Mouse (Mus musculus) kidney, postnatal 4 days (tissue): ENCODE measurements around the gene Rps12-ps3.

ENCODE experiments used
- DNase-seq, 2 experiments: peaks; one replicate each; pipeline ENCODE4 v3.0.0; 2021; ENCODE audit warnings: mixed read lengths in 2 of 2

The Rps12-ps3 gene

GRCm38 (mm10) chr19:59321990-59322389 lies at the start of gene Rps12-ps3:
Rps12-ps3 (plus strand) TSS chr19:59322290.
- no peak for DNase-seq

GRCm38 (mm10) chr19:59273190-59273589 lies 48.9 kb upstream of the Rps12-ps3 start:
- DNase-seq, result no peak

DNA sequence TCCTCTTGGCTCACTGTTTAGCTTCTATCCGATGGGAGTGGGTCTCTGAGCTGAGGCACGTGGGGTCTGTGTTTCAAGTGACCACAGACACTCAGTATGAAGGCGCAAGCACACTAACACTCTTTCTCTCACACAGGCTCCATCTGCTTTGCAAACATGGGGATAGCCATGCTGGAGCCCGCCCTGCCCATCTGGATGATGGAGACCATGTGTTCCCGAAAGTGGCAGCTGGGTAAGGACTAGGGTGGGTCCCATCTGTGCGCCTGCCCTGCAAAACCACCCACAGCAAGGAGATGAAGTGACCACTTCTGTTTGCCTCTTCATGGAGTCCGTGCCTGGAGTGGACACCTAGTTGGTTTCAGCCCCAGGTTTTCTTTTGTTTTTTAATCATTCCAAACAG lies 45.7 kb upstream of the Rps12-ps3 start:
- DNase-seq, result no peak

DNA sequence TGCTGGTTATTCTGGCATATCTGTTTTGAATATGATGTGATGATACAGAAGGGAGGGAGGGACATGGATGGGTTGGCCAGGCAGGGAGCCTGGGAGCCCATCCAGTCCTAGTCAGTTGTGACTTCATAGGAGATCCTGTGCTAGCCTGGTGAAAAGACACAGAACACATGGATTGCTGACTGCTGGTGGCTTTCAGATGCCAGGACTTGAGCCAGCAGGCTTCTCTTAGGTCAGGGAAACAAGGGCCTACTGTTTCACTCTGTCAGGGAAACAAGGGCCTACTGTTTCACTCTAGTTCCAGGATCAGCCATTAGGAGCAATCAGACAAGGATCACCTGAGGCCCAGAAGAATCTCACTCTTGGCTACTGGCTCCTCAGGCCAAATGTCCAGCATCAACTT lies 41.2 kb upstream of the Rps12-ps3 start:
- no peak for DNase-seq

DNA sequence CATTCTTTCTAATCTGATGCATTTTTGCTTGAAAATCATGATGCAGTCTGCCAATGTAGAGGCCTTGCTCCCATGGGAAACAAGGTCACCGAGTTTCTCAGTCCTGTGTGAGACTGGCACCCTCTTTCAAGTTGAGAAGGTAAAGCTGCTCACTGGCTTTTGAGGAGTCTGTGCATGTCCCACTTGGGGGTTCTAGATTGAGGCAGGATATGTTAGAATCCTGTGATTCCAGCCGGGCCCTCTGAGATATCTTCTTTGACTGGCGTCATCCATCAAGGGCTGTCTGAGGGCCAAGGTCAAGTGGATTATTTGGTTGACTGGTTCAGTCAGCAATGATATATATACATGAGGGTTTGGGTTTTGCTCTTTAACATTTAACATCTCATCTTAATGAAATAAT lies 40.1 kb upstream of the Rps12-ps3 start:
- no peak for DNase-seq

DNA sequence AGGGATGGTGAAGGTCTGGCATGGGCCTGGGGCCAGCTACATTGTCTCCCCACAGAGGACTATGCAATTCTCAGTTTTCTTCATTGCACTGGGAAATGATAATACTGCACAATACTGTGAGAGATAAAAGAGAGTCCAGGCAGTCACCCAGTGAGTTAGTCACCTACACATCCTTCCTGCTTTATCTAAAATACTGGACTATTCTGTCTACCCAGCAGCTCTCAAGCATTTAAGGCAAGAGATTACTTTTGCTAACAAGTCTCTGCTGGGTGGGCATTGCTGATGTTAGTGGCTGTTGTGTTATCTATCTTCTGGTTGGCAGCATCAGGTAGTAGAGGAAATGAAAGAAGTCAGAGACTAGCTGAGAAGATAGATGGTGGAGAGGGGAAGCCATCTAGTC lies 33.0 kb upstream of the Rps12-ps3 start:
- no peak for DNase-seq

DNA sequence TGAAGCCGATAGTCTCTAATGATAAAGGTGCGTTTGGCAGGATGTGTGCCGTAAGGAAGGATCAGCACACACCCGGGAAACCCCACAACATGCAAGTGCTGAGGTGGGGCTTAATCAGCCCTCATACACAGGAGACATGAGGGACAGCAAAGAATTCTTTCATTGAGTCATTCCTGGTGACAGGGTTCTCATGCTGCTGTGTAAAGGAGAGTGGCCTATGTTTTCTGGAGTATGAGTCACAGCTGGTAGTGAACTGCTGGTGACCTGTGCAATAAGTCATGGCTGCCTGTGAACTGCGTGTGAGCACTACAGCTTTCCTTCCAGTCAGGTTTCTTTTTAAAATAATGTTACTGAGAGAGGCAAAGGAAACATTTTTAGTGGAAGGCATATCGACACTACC lies 32.3 kb upstream of the Rps12-ps3 start:
- DNase-seq, result no peak

DNA sequence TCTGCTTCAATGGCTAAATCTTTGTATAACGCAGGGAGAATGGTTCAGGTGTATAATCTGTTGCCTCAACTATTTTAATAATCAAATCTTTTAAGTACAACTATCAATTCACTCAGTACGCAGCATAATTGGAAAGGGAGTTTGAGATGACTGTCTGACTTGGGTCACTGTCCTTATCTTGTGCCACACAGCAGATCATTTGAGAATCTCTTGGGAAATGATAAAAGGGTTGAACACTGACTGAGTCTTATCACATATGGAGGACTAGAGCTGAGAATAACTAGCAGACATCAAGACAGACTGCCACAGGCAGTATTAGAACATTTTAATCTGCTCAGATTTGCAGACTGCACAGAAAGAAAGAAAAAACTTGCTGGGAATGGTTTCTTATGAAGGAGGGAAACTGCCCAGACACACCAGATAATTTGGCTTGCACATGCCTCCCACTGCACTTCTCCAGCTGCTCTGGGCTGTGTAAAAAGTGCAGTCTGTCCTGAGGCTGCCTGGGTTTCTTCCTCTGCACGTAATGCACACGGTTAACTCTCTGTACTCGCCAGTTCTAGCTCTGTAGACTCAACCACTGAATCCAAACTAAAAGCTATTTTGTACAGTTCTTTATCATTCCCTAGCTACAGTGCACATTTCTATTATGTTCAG lies 29.8 kb upstream of the Rps12-ps3 start:
- DNase-seq, result no peak

- no peak for DNase-seq
These were observed 6.8 kb upstream of the Rps12-ps3 start for GRCm38 (mm10) chr19:59315308-59315707.

DNA sequence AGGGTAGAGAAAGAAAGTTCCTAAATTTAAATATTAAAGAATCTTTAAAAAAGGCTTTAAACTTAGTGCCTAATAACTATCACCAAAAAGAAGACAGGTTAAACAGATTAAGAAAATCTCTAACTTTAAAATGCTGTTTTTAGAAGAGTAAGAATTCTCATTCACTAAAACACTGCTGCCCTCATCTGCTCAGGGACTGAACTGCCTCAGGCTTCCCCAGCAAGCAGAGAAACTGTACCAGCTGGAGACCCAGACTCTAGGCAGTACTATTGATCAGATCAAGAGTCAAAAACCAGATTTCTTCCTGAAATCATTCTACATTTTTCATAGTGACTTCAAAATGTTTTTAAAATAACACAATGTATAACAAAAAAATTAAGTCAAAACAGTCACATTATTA lies 5.5 kb upstream of the Rps12-ps3 start:
- peak; percentile 60 to 61 for DNase-seq

DNA sequence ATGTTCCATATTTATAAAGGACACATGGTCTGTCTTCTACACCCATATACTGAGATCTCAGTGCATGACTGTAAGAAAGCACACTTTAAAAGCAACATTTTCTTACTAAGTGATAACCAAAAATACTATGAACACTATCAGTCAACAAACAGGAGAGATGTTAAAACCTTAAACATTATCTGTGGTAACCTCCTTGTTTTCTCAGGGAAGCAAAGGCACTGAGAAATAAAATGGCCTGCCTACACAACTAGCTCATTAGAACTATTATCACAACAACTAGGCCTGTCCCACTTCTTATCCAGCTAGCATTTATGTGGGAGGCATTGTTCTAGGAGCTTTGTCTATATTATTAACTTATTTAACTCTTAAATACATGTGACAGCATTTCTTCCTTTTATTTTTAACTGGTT lies 8.7 kb downstream of the Rps12-ps3 start:
- DNase-seq, result no peak

- DNase-seq, result no peak
These were observed 14.6 kb downstream of the Rps12-ps3 start for GRCm38 (mm10) chr19:59336655-59337054.

- DNase-seq, result no peak
These were observed 16.0 kb downstream of the Rps12-ps3 start for GRCm38 (mm10) chr19:59337872-59338681.

GRCm38 (mm10) chr19:59339908-59340307 lies 17.8 kb downstream of the Rps12-ps3 start:
- no peak for DNase-seq

GRCm38 (mm10) chr19:59342964-59343363 lies 20.9 kb downstream of the Rps12-ps3 start:
- DNase-seq, result no peak

DNA sequence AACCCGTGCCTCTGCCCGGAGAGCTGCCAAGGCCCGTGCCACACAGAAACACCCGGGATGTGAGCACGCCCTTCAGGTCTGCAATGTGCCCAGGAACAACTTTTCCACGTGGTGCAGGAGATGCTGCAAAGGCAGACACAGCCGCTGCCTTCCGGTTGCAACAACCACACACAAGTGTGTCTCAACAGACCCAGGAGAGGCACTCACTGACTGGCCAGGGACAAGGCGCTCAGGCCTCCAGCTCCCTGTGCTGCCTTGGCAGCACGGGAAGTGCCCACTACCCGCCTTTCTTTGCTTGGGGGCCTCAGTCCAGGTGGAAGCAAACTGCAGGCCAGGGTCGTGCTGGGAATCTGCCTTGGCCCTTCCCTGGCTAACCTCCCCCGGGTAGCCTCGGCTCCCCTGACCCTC lies 22.2 kb downstream of the Rps12-ps3 start:
- peak; percentile 43 to 57 for DNase-seq

- DNase-seq, result peak; percentile 65 to 79
These were observed 23.1 kb downstream of the Rps12-ps3 start for GRCm38 (mm10) chr19:59345081-59345657.

GRCm38 (mm10) chr19:59345658-59346283 lies 23.7 kb downstream of the Rps12-ps3 start, which contains the start of gene Pdzd8:
Pdzd8 (minus strand) TSS chr19:59345780.
- peak; percentile 91 to 95 for DNase-seq

DNA sequence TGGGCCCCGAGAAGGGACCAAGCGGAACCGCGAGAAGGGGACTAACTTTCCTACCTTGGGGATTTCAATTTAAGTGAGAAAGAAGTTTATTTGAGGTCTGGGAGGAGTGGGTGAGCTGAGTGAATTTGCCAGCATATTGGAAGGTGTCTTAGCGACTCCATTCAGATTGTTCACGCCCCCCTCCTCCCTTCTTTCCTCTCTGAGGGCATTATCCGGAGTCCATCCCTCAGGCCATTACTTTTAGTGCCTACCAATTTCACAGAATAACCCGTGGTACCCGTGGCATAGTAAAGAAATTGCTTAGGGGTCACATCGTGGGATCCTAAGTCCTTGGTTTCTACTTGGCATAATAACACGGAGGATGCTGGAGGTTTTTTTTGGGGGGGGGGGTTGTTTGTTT lies 24.2 kb downstream of the Rps12-ps3 start:
- DNase-seq, result no peak

- no peak for DNase-seq
These were observed 27.4 kb downstream of the Rps12-ps3 start for GRCm38 (mm10) chr19:59349329-59349960.

- DNase-seq, result no peak
These were observed 28.3 kb downstream of the Rps12-ps3 start for GRCm38 (mm10) chr19:59350273-59350903.

DNA sequence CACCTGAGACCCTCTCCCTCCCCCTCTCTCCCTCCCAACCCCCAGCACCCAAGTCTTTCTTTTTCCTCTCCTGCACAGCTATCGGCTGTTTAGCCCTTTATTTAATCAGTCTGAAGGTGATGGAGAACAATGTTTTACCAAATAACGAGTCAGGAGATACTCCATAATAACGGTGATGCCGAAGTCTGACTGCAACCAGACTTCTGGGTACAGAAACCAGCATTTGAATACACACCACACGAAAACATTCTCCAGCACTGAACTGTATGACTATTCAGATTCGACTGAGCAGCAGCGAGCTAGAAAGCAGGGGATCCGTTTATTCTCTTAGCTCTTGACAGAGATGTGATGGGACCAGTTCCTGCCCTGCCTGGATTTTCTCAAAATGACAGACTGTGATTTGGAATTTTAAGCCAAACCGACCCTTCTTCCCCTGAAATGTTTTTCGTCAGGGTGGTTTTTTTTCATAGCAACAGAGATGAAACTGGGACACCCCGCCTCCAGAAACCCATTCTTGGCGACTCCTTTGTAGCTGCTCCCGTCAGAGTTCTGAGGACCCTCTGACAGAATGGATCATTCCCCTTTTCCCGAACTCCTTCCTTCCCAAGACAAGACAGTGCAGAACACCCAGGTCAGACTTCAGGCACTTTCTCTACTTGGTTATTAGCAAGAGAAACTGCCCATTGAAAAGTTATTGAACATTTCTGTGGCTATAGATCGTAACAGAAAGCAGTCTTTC lies 29.2 kb downstream of the Rps12-ps3 start:
- DNase-seq, result no peak
